Mouse (Mus musculus): ENCODE measurements around the gene Sox11. TPM values are rescaled to one million over a fixed set of nuclear protein-coding genes. Genes with fewer than 3 reads are reported as not detected.

Sox11 gene
- polyA plus RNA-seq (2012; rRNA removed) = 156 and 165 TPM in 2 replicates

GRCm38 (mm10) chr12:27341871-27342690 lies at the start of gene Sox11:
Gene Sox11 (minus strand): TSS chr12:27342574.

